Mouse (Mus musculus) G1E (cell line): ENCODE results near the gene Ddx58. TPM values are rescaled to one million over a fixed set of nuclear protein-coding genes. Genes with fewer than 3 reads are reported as not detected.
A peak's percentile ranks its signal among the peaks of the same experiment; 100 is the strongest.

Source experiments
- ATAC-seq: 2 replicates; pipeline ENCODE4 v1.8.0; 2016; ENCODE audit warnings: mild to moderate bottlenecking; ENCODE audit not compliant: insufficient number of reproducible peaks, poor library complexity, low FRiP score, severe bottlenecking; ENCODE audit errors: extremely low read depth
- DNase-seq: peaks from one replicate; pipeline ENCODE4 v3.0.0; 2012; ENCODE audit warnings: low spot score
- H3K27me3 ChIP-seq: 2 replicates; pipeline ENCODE4 v1.6.1; 2012; ENCODE audit warnings: mild to moderate bottlenecking, low read length, inconsistent platforms; ENCODE audit not compliant: insufficient read depth
- H3K36me3 ChIP-seq: replicated peaks from 2 replicates; pipeline ENCODE3; 2012; ENCODE audit warnings: mild to moderate bottlenecking, inconsistent platforms
- H3K4me1 ChIP-seq: 2 replicates; pipeline ENCODE4 v1.6.1; 2012; ENCODE audit warnings: low read depth, low read length, inconsistent platforms, mixed read lengths; ENCODE audit not compliant: insufficient read depth
- H3K4me3 ChIP-seq: 2 replicates; pipeline ENCODE4 v1.5.1; 2012; ENCODE audit warnings: low read depth, mild to moderate bottlenecking, inconsistent platforms, low read length, moderate library complexity, mixed read lengths
- H3K9me3 ChIP-seq: replicated peaks from 2 replicates; pipeline ENCODE4 v1.6.1; 2012; ENCODE audit warnings: inconsistent platforms
- CTCF ChIP-seq: IDR thresholded peaks from 2 replicates; pipeline ENCODE4 v1.5.1; 2012; ENCODE audit warnings: low read depth, low read length, inconsistent platforms, mixed read lengths
- GATA1 ChIP-seq: IDR thresholded peaks from 2 replicates; pipeline ENCODE4 v1.6.1; 2012; ENCODE audit warnings: borderline replicate concordance, low read length, inconsistent platforms, mixed read lengths
- GATA2 ChIP-seq: IDR thresholded peaks from 2 replicates; pipeline ENCODE4 v1.6.1; 2012; ENCODE audit warnings: low read depth, low read length, inconsistent platforms, borderline replicate concordance
- POLR2AphosphoS5 ChIP-seq: IDR thresholded peaks from 2 replicates; pipeline ENCODE4 v1.6.1; 2012; ENCODE audit warnings: low read depth, low read length, inconsistent platforms; ENCODE audit not compliant: insufficient replicate concordance
- TAL1 ChIP-seq: conservative IDR thresholded peaks from 2 replicates; pipeline ENCODE4 v1.6.1; 2012; ENCODE audit warnings: low read depth, low read length, inconsistent platforms, mixed read lengths
- polyA plus RNA-seq: library from polyadenylated mRNA; stranded (reverse); fragments of >175 nt; gene quantifications from 2 replicates; pipeline ENCODE4 v1.2.3, GENCODE M21; 2012
- total RNA-seq, 2 experiments: library from RNA; stranded (forward) in 1 of 2; stranded (reverse) in 1 of 2; fragments of 200-1000 nt in 1 of 2; fragments of >200 nt in 1 of 2; fragmentation: Nextera tagmentation in 1 of 2; gene quantifications; 2 replicates each; pipeline ENCODE4 v1.2.3; 2014 to 2017

Ddx58 gene
- total and polyA plus RNA-seq, 3 experiments = 0.68 to 29.2 (median 16.1) TPM

GRCm38 (mm10) chr4:40226095-40226494 lies 13.5 kb downstream of the Ddx58 start:
- DNase-seq = no peak
- Histone ChIP-seq H3K4me3 (no peak overlapping the region), H3K27me3 (peaks cover 9% of the 10 kb centered on the region; the same call in 1 of the 2 replicates), H3K9me3 (no peaks in the 10 kb centered on the region), H3K4me1 (no peaks in the 10 kb centered on the region), H3K36me3 (no peaks in the 10 kb centered on the region)
- TF ChIP-seq TAL1 (no peak), CTCF (no peak), GATA2 (no peak), POLR2AphosphoS5 (no peak), GATA1 (no peak)
- no peak for ATAC-seq

- no peak for ATAC-seq
- no peaks in the 10 kb centered on the region for H3K9me3 ChIP-seq
- H3K36me3 ChIP-seq = no peaks in the 10 kb centered on the region
- H3K4me3 ChIP-seq = no peak overlapping the region
- no peak for TF ChIP-seq TAL1
- no peak for TF ChIP-seq GATA1
- TF ChIP-seq POLR2AphosphoS5 = no peak
- no peak for TF ChIP-seq CTCF
- no peak for TF ChIP-seq GATA2
- H3K27me3 ChIP-seq = peaks cover 11% of the 10 kb centered on the region
- DNase-seq = no peak
- H3K4me1 ChIP-seq = peaks cover 12% of the 10 kb centered on the region
Measured at GRCm38 (mm10) chr4:40221876-40222585, 17.6 kb downstream of the Ddx58 start.

GRCm38 (mm10) chr4:40221004-40221760 lies 18.4 kb downstream of the Ddx58 start:
- TF ChIP-seq POLR2AphosphoS5 (no peak), CTCF (no peak), TAL1 (no peak), GATA1 (no peak), GATA2 (no peak)
- H3K27me3 ChIP-seq = peaks cover 12% of the 10 kb centered on the region
- H3K4me1 ChIP-seq = peaks cover 12% of the 10 kb centered on the region
- H3K4me3 ChIP-seq = no peak overlapping the region
- ATAC-seq (no peak), DNase-seq (no peak)
- no peaks in the 10 kb centered on the region for H3K9me3 ChIP-seq
- H3K36me3 ChIP-seq = no peaks in the 10 kb centered on the region

GRCm38 (mm10) chr4:40220437-40220836 lies 19.2 kb downstream of the Ddx58 start:
- H3K4me3 ChIP-seq = no peak overlapping the region
- peaks cover 12% of the 10 kb centered on the region for H3K4me1 ChIP-seq
- ATAC-seq (no peak), DNase-seq (no peak)
- TF ChIP-seq POLR2AphosphoS5 (no peak), TAL1 (no peak), CTCF (no peak), GATA2 (no peak), GATA1 (no peak)
- peaks cover 14% of the 10 kb centered on the region for H3K27me3 ChIP-seq
- H3K36me3 ChIP-seq = no peaks in the 10 kb centered on the region
- no peaks in the 10 kb centered on the region for H3K9me3 ChIP-seq

- no peak for TF ChIP-seq POLR2AphosphoS5
- peak; percentile 45; the same call in 1 of the 2 replicates for TF ChIP-seq CTCF
- no peak for TF ChIP-seq GATA1
- Histone ChIP-seq H3K9me3 (no peaks in the 10 kb centered on the region), H3K4me3 (no peak overlapping the region), H3K36me3 (no peaks in the 10 kb centered on the region), H3K27me3 (peaks cover 14% of the 10 kb centered on the region), H3K4me1 (peaks cover 12% of the 10 kb centered on the region)
- ATAC-seq (0 out of 2 replicates have a peak, but pooled peaks have one; percentile 68), DNase-seq (peak; percentile 15)
Measured at GRCm38 (mm10) chr4:40218382-40218781, 21.2 kb downstream of the Ddx58 start.

- TF ChIP-seq GATA2 (no peak), CTCF (no peak), POLR2AphosphoS5 (no peak), GATA1 (no peak), TAL1 (no peak)
- ATAC-seq (no peak), DNase-seq (no peak)
- Histone ChIP-seq H3K27me3 (peaks cover 14% of the 10 kb centered on the region), H3K36me3 (no peaks in the 10 kb centered on the region), H3K4me3 (no peak overlapping the region), H3K9me3 (no peaks in the 10 kb centered on the region), H3K4me1 (peaks cover 12% of the 10 kb centered on the region)
Measured at GRCm38 (mm10) chr4:40217910-40218309, 21.7 kb downstream of the Ddx58 start.
